Mouse (Mus musculus): ENCODE measurements around the gene Phc2. TPM values are rescaled to one million over a fixed set of nuclear protein-coding genes. Genes with fewer than 3 reads are reported as not detected.

The Phc2 gene
- polyA plus RNA-seq, 1 experiment from 2014 or later, result 27.1 TPM

- no peak for ATAC-seq (replicated peaks; ENCODE audit: low FRiP score, low TSS enrichment, low read depth)
- no peak overlapping the region for H3K27ac ChIP-seq (ENCODE audit: low read depth)
- H3K27me3 ChIP-seq (replicated peaks; ENCODE audit: control insufficient read depth, insufficient read depth, low read length), result no peaks in the 10 kb centered on the region
- no peak for DNase-seq (ENCODE audit: low spot score)
- H3K4me3 ChIP-seq (ENCODE audit: low read depth, low read length), result no peak overlapping the region
- no peak overlapping the region for H3K9ac ChIP-seq (ENCODE audit: low read length)
- no peaks in the 10 kb centered on the region for H3K9me3 ChIP-seq (ENCODE audit: control insufficient read depth, low read length)
- no peak overlapping the region for H3K4me2 ChIP-seq (ENCODE audit: low read length)
- 92% methylated on average over 9 of the region's 9 CpGs for WGBS
- H3K4me1 ChIP-seq (replicated peaks; ENCODE audit: control insufficient read depth, insufficient read depth, low read length), result no peaks in the 10 kb centered on the region
- peaks cover 73% of the 10 kb centered on the region for H3K36me3 ChIP-seq (ENCODE audit: control insufficient read depth, insufficient read depth, low read length)
These were observed 120.0 kb downstream of the Phc2 start for GRCm38 (mm10) chr4:128774467-128774866.

- Histone ChIP-seq H3K9ac (ENCODE audit: low read length) (no peak overlapping the region), H3K9me3 (ENCODE audit: control insufficient read depth, low read length) (no peaks in the 10 kb centered on the region), H3K36me3 (ENCODE audit: control insufficient read depth, insufficient read depth, low read length) (peaks cover 95% of the 10 kb centered on the region), H3K27ac (ENCODE audit: low read depth) (no peak overlapping the region), H3K4me1 (replicated peaks; ENCODE audit: control insufficient read depth, insufficient read depth, low read length) (no peaks in the 10 kb centered on the region), H3K27me3 (replicated peaks; ENCODE audit: control insufficient read depth, insufficient read depth, low read length) (no peaks in the 10 kb centered on the region), H3K4me3 (ENCODE audit: low read depth, low read length) (no peak overlapping the region), H3K4me2 (ENCODE audit: low read length) (no peak overlapping the region)
- 49% methylated on average over 20 of the region's 20 CpGs for WGBS
- ATAC-seq (replicated peaks; ENCODE audit: low FRiP score, low TSS enrichment, low read depth), result 0 out of 2 replicates have a peak, but pooled peaks have one; percentile 53
- DNase-seq (ENCODE audit: low spot score), result peak; percentile 94
These were observed 122.2 kb downstream of the Phc2 start for GRCm38 (mm10) chr4:128776568-128777289.

DNA sequence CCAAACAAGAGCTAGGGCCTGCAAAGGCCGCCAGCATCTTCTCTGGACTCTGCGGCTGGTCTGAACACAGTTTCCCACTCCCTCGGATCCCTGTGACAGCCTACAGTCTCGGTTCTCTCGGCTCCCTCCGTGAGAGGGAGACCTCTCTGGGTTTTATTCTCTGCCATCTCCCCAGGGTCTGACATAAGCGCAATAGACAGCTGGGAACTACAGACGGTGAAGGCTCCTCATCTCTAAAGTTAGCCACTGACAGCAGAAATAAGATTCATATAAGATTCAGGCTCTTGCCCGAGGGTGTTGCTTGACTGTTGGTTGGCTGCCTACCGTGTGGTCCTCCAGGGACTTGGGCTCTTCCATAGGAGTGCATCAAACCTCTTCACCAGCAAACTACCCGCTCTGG is 123.1 kb downstream of the Phc2 start:
- ATAC-seq (replicated peaks; ENCODE audit: low FRiP score, low TSS enrichment, low read depth) (no peak), DNase-seq (ENCODE audit: low spot score) (no peak)
- H3K27me3 ChIP-seq (replicated peaks; ENCODE audit: control insufficient read depth, insufficient read depth, low read length), result no peaks in the 10 kb centered on the region
- H3K36me3 ChIP-seq (ENCODE audit: control insufficient read depth, insufficient read depth, low read length), result peaks cover 99% of the 10 kb centered on the region
- H3K4me3 ChIP-seq (ENCODE audit: low read depth, low read length), result no peak overlapping the region
- WGBS, result 81% methylated on average over 11 of the region's 11 CpGs
- no peaks in the 10 kb centered on the region for H3K9me3 ChIP-seq (ENCODE audit: control insufficient read depth, low read length)
- H3K4me1 ChIP-seq (replicated peaks; ENCODE audit: control insufficient read depth, insufficient read depth, low read length), result 0 out of 2 replicates have a peak, but pooled peaks cover 5% of the 10 kb centered on the region
- no peak overlapping the region for H3K4me2 ChIP-seq (ENCODE audit: low read length)
- H3K27ac ChIP-seq (ENCODE audit: low read depth), result no peak overlapping the region
- H3K9ac ChIP-seq (ENCODE audit: low read length), result no peak overlapping the region

- Histone ChIP-seq H3K4me1 (replicated peaks; ENCODE audit: control insufficient read depth, insufficient read depth, low read length) (0 out of 2 replicates have a peak, but pooled peaks cover 5% of the 10 kb centered on the region), H3K4me3 (ENCODE audit: low read depth, low read length) (no peak overlapping the region), H3K27ac (ENCODE audit: low read depth) (no peak overlapping the region), H3K36me3 (ENCODE audit: control insufficient read depth, insufficient read depth, low read length) (peaks cover 95% of the 10 kb centered on the region), H3K9me3 (ENCODE audit: control insufficient read depth, low read length) (no peaks in the 10 kb centered on the region), H3K4me2 (ENCODE audit: low read length) (no peak overlapping the region), H3K9ac (ENCODE audit: low read length) (no peak overlapping the region), H3K27me3 (replicated peaks; ENCODE audit: control insufficient read depth, insufficient read depth, low read length) (no peaks in the 10 kb centered on the region)
- ATAC-seq (replicated peaks; ENCODE audit: low FRiP score, low TSS enrichment, low read depth) (no peak), DNase-seq (ENCODE audit: low spot score) (no peak)
- WGBS, result 84% methylated on average over 7 of the region's 7 CpGs
These were observed 127.5 kb downstream of the Phc2 start for GRCm38 (mm10) chr4:128782037-128782436.

GRCm38 (mm10) chr4:128782645-128783044 is 128.1 kb downstream of the Phc2 start:
- 47% methylated on average over 4 of the region's 4 CpGs for WGBS
- Histone ChIP-seq H3K4me1 (replicated peaks; ENCODE audit: control insufficient read depth, insufficient read depth, low read length) (0 out of 2 replicates have a peak, but pooled peaks cover 5% of the 10 kb centered on the region), H3K27me3 (replicated peaks; ENCODE audit: control insufficient read depth, insufficient read depth, low read length) (no peaks in the 10 kb centered on the region), H3K9ac (ENCODE audit: low read length) (no peak overlapping the region), H3K36me3 (ENCODE audit: control insufficient read depth, insufficient read depth, low read length) (peaks cover 95% of the 10 kb centered on the region), H3K4me2 (ENCODE audit: low read length) (no peak overlapping the region), H3K27ac (ENCODE audit: low read depth) (no peak overlapping the region), H3K4me3 (ENCODE audit: low read depth, low read length) (no peak overlapping the region), H3K9me3 (ENCODE audit: control insufficient read depth, low read length) (no peaks in the 10 kb centered on the region)
- no peak for DNase-seq (ENCODE audit: low spot score)
- ATAC-seq (replicated peaks; ENCODE audit: low FRiP score, low TSS enrichment, low read depth), result no peak

GRCm38 (mm10) chr4:128784950-128785631 is 130.6 kb downstream of the Phc2 start:
- WGBS, result 92% methylated on average over 15 of the region's 15 CpGs

DNA sequence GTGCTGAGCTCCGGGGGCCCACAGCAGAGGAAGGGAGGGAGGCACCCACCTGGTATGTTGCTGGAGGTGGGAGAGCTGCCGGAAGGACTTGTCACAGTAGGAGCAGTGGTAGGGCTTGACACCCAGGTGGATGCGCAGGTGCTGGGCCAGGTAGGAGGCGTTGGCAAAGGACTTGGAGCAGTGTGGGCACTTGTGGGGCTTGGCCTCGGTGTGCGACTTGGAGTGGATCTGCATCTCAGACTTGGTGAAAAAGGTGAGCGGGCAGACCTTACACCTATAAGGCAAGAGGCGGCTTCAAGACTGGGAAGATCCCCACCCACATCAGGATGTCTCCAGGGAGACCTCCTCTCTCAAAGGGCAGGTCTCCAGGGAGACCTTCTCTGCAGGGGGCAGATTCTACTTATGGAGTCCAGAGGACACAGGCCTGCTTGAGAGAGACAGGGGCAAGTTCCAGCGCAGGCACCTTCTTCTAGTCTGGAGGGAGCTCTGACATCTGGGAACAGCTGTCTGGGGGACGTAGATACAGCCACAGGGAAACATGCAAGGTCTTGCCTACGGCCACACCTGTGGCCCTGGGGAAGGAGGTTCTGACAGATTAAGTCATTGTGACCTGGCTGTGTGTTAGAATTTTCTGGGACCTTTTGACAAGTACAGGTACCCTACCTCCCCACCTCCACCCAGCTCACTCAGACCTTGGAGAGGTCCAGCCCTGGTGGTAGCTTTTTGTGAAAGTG is 131.6 kb downstream of the Phc2 start:
- H3K27ac ChIP-seq (ENCODE audit: low read depth), result no peak overlapping the region
- peaks cover 81% of the 10 kb centered on the region for H3K36me3 ChIP-seq (ENCODE audit: control insufficient read depth, insufficient read depth, low read length)
- no peak overlapping the region for H3K4me2 ChIP-seq (ENCODE audit: low read length)
- H3K27me3 ChIP-seq (replicated peaks; ENCODE audit: control insufficient read depth, insufficient read depth, low read length), result no peaks in the 10 kb centered on the region
- ATAC-seq (replicated peaks; ENCODE audit: low FRiP score, low TSS enrichment, low read depth), result no peak
- peaks cover 8% of the 10 kb centered on the region; the same call in 1 of the 2 replicates for H3K4me1 ChIP-seq (replicated peaks; ENCODE audit: control insufficient read depth, insufficient read depth, low read length)
- DNase-seq (ENCODE audit: low spot score), result no peak
- no peaks in the 10 kb centered on the region for H3K9me3 ChIP-seq (ENCODE audit: control insufficient read depth, low read length)
- no peak overlapping the region for H3K4me3 ChIP-seq (ENCODE audit: low read depth, low read length)
- H3K9ac ChIP-seq (ENCODE audit: low read length), result no peak overlapping the region
- WGBS, result 91% methylated on average over 11 of the region's 11 CpGs

More at GRCm38 (mm10) chr4:128784950-128785631, 130.6 kb downstream of the Phc2 start:
- no peak for DNase-seq (ENCODE audit: low spot score)
- no peaks in the 10 kb centered on the region for H3K9me3 ChIP-seq (ENCODE audit: control insufficient read depth, low read length)
- H3K27me3 ChIP-seq (replicated peaks; ENCODE audit: control insufficient read depth, insufficient read depth, low read length), result no peaks in the 10 kb centered on the region
- no peak overlapping the region for H3K27ac ChIP-seq (ENCODE audit: low read depth)
- no peak overlapping the region for H3K4me2 ChIP-seq (ENCODE audit: low read length)
- no peak overlapping the region for H3K9ac ChIP-seq (ENCODE audit: low read length)
- no peak overlapping the region for H3K4me3 ChIP-seq (ENCODE audit: low read depth, low read length)
- H3K36me3 ChIP-seq (ENCODE audit: control insufficient read depth, insufficient read depth, low read length), result peaks cover 88% of the 10 kb centered on the region
- H3K4me1 ChIP-seq (replicated peaks; ENCODE audit: control insufficient read depth, insufficient read depth, low read length), result 0 out of 2 replicates have a peak, but pooled peaks cover 5% of the 10 kb centered on the region
- ATAC-seq (replicated peaks; ENCODE audit: low FRiP score, low TSS enrichment, low read depth), result no peak

DNA sequence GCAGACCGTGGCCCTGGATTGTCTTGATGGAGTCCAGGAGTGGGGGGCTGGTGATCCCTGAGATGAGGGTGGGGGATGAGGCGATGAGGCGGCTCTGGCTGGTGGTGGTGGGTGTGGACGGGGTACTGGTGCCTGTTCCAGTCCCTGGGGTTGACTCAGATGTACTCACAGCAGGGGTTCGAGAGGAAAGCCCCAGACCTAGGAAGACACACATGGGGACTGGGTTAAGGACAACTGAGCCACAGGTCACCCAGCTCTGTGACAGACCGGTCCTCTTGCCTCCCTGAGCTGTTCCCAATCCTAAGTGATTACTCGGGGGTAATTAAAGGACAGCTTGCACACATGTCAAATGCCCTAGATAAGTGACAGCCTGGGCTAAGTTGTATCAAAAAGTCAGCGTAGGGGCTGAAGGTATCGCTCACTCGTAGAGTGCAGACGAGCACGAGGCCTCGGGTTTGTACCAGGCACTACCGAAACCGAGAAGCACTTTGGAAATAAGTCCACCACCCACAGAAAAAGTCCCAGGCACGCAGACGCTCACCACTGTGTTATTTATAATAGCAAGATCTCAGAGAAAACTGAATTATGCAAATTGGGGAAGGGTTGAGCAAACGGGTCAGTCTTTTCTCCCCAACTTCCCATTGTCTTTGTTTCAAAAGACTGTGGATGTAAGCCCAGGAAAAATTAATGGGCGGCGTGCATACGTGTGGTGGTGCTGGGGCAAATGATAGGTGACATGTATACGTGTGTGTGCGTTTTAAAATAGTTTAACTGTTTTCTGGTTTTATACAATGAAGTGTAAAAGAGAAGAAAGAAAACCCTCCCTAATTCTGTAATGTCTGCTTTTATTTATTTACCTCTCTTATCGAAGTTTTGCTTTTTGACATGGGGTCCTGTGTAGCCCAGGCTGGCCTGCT is 132.8 kb downstream of the Phc2 start:
- H3K4me2 ChIP-seq (ENCODE audit: low read length), result no peak overlapping the region
- H3K27me3 ChIP-seq (replicated peaks; ENCODE audit: control insufficient read depth, insufficient read depth, low read length), result no peaks in the 10 kb centered on the region
- H3K4me1 ChIP-seq (replicated peaks; ENCODE audit: control insufficient read depth, insufficient read depth, low read length), result peaks cover 5% of the 10 kb centered on the region; the same call in 1 of the 2 replicates
- H3K4me3 ChIP-seq (ENCODE audit: low read depth, low read length), result no peak overlapping the region
- ATAC-seq (replicated peaks; ENCODE audit: low FRiP score, low TSS enrichment, low read depth) (no peak), DNase-seq (ENCODE audit: low spot score) (no peak)
- 87% methylated on average over 24 of the region's 24 CpGs for WGBS
- peaks cover 74% of the 10 kb centered on the region for H3K36me3 ChIP-seq (ENCODE audit: control insufficient read depth, insufficient read depth, low read length)
- H3K9me3 ChIP-seq (ENCODE audit: control insufficient read depth, low read length), result no peaks in the 10 kb centered on the region
- H3K27ac ChIP-seq (ENCODE audit: low read depth), result no peak overlapping the region
- no peak overlapping the region for H3K9ac ChIP-seq (ENCODE audit: low read length)
